Mouse (Mus musculus): ENCODE data around the gene Bcl9. TPM values are rescaled to one million over a fixed set of nuclear protein-coding genes. Genes with fewer than 3 reads are reported as not detected.

Bcl9 gene
- polyA plus RNA-seq, 1 experiment from 2014 or later, result 57.3 TPM

- ATAC-seq (ENCODE audit: low FRiP score, low TSS enrichment), result no peak
- Histone ChIP-seq H3K27ac (ENCODE audit: low read depth, low read length) (no peak overlapping the region), H3K9ac (ENCODE audit: low read depth, low read length) (no peak overlapping the region), H3K4me2 (replicated peaks; ENCODE audit: low read depth, low read length) (no peak overlapping the region), H3K9me3 (ENCODE audit: control insufficient read depth, low read length) (no peaks in the 10 kb centered on the region), H3K36me3 (ENCODE audit: control insufficient read depth, insufficient read depth, low read length) (peaks cover 85% of the 10 kb centered on the region), H3K4me3 (ENCODE audit: low read length) (no peak overlapping the region), H3K4me1 (ENCODE audit: control insufficient read depth, insufficient read depth, low read length) (0 out of 2 replicates have a peak, but pooled peaks cover 4% of the 10 kb centered on the region), H3K27me3 (ENCODE audit: control insufficient read depth, insufficient read depth, low read length) (no peaks in the 10 kb centered on the region)
- WGBS, result 93% methylated on average over 1 of the region's 1 CpGs
These were observed 83.3 kb downstream of the Bcl9 start for GRCm38 (mm10) chr3:97214439-97214838.

GRCm38 (mm10) chr3:97213871-97214270 lies 83.8 kb downstream of the Bcl9 start:
- 88% methylated on average over 10 of the region's 10 CpGs for WGBS
- Histone ChIP-seq H3K27ac (ENCODE audit: low read depth, low read length) (no peak overlapping the region), H3K9ac (ENCODE audit: low read depth, low read length) (no peak overlapping the region), H3K36me3 (ENCODE audit: control insufficient read depth, insufficient read depth, low read length) (peaks cover 85% of the 10 kb centered on the region), H3K4me3 (ENCODE audit: low read length) (no peak overlapping the region), H3K4me2 (replicated peaks; ENCODE audit: low read depth, low read length) (no peak overlapping the region), H3K4me1 (ENCODE audit: control insufficient read depth, insufficient read depth, low read length) (0 out of 2 replicates have a peak, but pooled peaks cover 4% of the 10 kb centered on the region), H3K9me3 (ENCODE audit: control insufficient read depth, low read length) (no peaks in the 10 kb centered on the region), H3K27me3 (ENCODE audit: control insufficient read depth, insufficient read depth, low read length) (no peaks in the 10 kb centered on the region)
- ATAC-seq (ENCODE audit: low FRiP score, low TSS enrichment), result no peak

- ATAC-seq (ENCODE audit: low FRiP score, low TSS enrichment), result no peak
- H3K9ac ChIP-seq (ENCODE audit: low read depth, low read length), result no peak overlapping the region
- H3K9me3 ChIP-seq (ENCODE audit: control insufficient read depth, low read length), result no peaks in the 10 kb centered on the region
- no peak overlapping the region for H3K4me2 ChIP-seq (replicated peaks; ENCODE audit: low read depth, low read length)
- H3K27me3 ChIP-seq (ENCODE audit: control insufficient read depth, insufficient read depth, low read length), result no peaks in the 10 kb centered on the region
- peaks cover 96% of the 10 kb centered on the region for H3K36me3 ChIP-seq (ENCODE audit: control insufficient read depth, insufficient read depth, low read length)
- no peak overlapping the region for H3K27ac ChIP-seq (ENCODE audit: low read depth, low read length)
- no peak overlapping the region for H3K4me3 ChIP-seq (ENCODE audit: low read length)
- 79% methylated on average over 5 of the region's 5 CpGs for WGBS
- 0 out of 2 replicates have a peak, but pooled peaks cover 4% of the 10 kb centered on the region for H3K4me1 ChIP-seq (ENCODE audit: control insufficient read depth, insufficient read depth, low read length)
These were observed 86.5 kb downstream of the Bcl9 start for GRCm38 (mm10) chr3:97211177-97211576.

- Histone ChIP-seq H3K27me3 (ENCODE audit: control insufficient read depth, insufficient read depth, low read length) (no peaks in the 10 kb centered on the region), H3K36me3 (ENCODE audit: control insufficient read depth, insufficient read depth, low read length) (peaks cover 96% of the 10 kb centered on the region), H3K27ac (ENCODE audit: low read depth, low read length) (no peak overlapping the region), H3K9ac (ENCODE audit: low read depth, low read length) (no peak overlapping the region), H3K9me3 (ENCODE audit: control insufficient read depth, low read length) (no peaks in the 10 kb centered on the region), H3K4me3 (ENCODE audit: low read length) (no peak overlapping the region), H3K4me2 (replicated peaks; ENCODE audit: low read depth, low read length) (no peak overlapping the region), H3K4me1 (ENCODE audit: control insufficient read depth, insufficient read depth, low read length) (no peaks in the 10 kb centered on the region)
- 89% methylated on average over 9 of the region's 9 CpGs for WGBS
- no peak for ATAC-seq (ENCODE audit: low FRiP score, low TSS enrichment)
These were observed 88.4 kb downstream of the Bcl9 start for GRCm38 (mm10) chr3:97209351-97209750.

- Histone ChIP-seq H3K27ac (ENCODE audit: low read depth, low read length) (no peak overlapping the region), H3K9ac (ENCODE audit: low read depth, low read length) (no peak overlapping the region), H3K36me3 (ENCODE audit: control insufficient read depth, insufficient read depth, low read length) (peaks cover 76% of the 10 kb centered on the region), H3K4me2 (replicated peaks; ENCODE audit: low read depth, low read length) (no peak overlapping the region), H3K9me3 (ENCODE audit: control insufficient read depth, low read length) (no peaks in the 10 kb centered on the region), H3K4me1 (ENCODE audit: control insufficient read depth, insufficient read depth, low read length) (no peaks in the 10 kb centered on the region), H3K27me3 (ENCODE audit: control insufficient read depth, insufficient read depth, low read length) (no peaks in the 10 kb centered on the region), H3K4me3 (ENCODE audit: low read length) (no peak overlapping the region)
- WGBS, result 80% methylated on average over 3 of the region's 3 CpGs
- no peak for ATAC-seq (ENCODE audit: low FRiP score, low TSS enrichment)
These were observed 91.2 kb downstream of the Bcl9 start for GRCm38 (mm10) chr3:97206521-97206920.

- H3K4me2 ChIP-seq (replicated peaks; ENCODE audit: low read depth, low read length), result no peak overlapping the region
- ATAC-seq (ENCODE audit: low FRiP score, low TSS enrichment), result no peak
- H3K36me3 ChIP-seq (ENCODE audit: control insufficient read depth, insufficient read depth, low read length), result peaks cover 50% of the 10 kb centered on the region
- H3K4me1 ChIP-seq (ENCODE audit: control insufficient read depth, insufficient read depth, low read length), result peaks cover 3% of the 10 kb centered on the region; the same call in 1 of the 2 replicates
- no peaks in the 10 kb centered on the region for H3K9me3 ChIP-seq (ENCODE audit: control insufficient read depth, low read length)
- no peaks in the 10 kb centered on the region for H3K27me3 ChIP-seq (ENCODE audit: control insufficient read depth, insufficient read depth, low read length)
- no peak overlapping the region for H3K27ac ChIP-seq (ENCODE audit: low read depth, low read length)
- H3K9ac ChIP-seq (ENCODE audit: low read depth, low read length), result no peak overlapping the region
- WGBS, result 76% methylated on average over 14 of the region's 14 CpGs
- no peak overlapping the region for H3K4me3 ChIP-seq (ENCODE audit: low read length)
These were observed 93.8 kb downstream of the Bcl9 start for GRCm38 (mm10) chr3:97203880-97204279.

- ATAC-seq (ENCODE audit: low FRiP score, low TSS enrichment), result peak; percentile 64; the same call in 1 of the 2 replicates
- no peak overlapping the region for H3K4me3 ChIP-seq (ENCODE audit: low read length)
- peaks cover 32% of the 10 kb centered on the region for H3K36me3 ChIP-seq (ENCODE audit: control insufficient read depth, insufficient read depth, low read length)
- no peaks in the 10 kb centered on the region for H3K9me3 ChIP-seq (ENCODE audit: control insufficient read depth, low read length)
- peaks cover 3% of the 10 kb centered on the region; the same call in 1 of the 2 replicates for H3K4me1 ChIP-seq (ENCODE audit: control insufficient read depth, insufficient read depth, low read length)
- H3K9ac ChIP-seq (ENCODE audit: low read depth, low read length), result no peak overlapping the region
- WGBS, result 40% methylated on average over 5 of the region's 5 CpGs
- no peak overlapping the region for H3K4me2 ChIP-seq (replicated peaks; ENCODE audit: low read depth, low read length)
- no peaks in the 10 kb centered on the region for H3K27me3 ChIP-seq (ENCODE audit: control insufficient read depth, insufficient read depth, low read length)
- no peak overlapping the region for H3K27ac ChIP-seq (ENCODE audit: low read depth, low read length)
These were observed 95.8 kb downstream of the Bcl9 start for GRCm38 (mm10) chr3:97201943-97202342.

- WGBS, result 10% methylated on average over 4 of the region's 4 CpGs
- H3K27me3 ChIP-seq (ENCODE audit: control insufficient read depth, insufficient read depth, low read length), result no peaks in the 10 kb centered on the region
- H3K4me1 ChIP-seq (ENCODE audit: control insufficient read depth, insufficient read depth, low read length), result peaks cover 3% of the 10 kb centered on the region; the same call in 1 of the 2 replicates
- peaks cover 7% of the 10 kb centered on the region; the same call in 1 of the 2 replicates for H3K36me3 ChIP-seq (ENCODE audit: control insufficient read depth, insufficient read depth, low read length)
- no peak overlapping the region for H3K4me3 ChIP-seq (ENCODE audit: low read length)
- no peak overlapping the region for H3K9ac ChIP-seq (ENCODE audit: low read depth, low read length)
- ATAC-seq (ENCODE audit: low FRiP score, low TSS enrichment), result no peak
- no peak overlapping the region for H3K4me2 ChIP-seq (replicated peaks; ENCODE audit: low read depth, low read length)
- H3K27ac ChIP-seq (ENCODE audit: low read depth, low read length), result no peak overlapping the region
- H3K9me3 ChIP-seq (ENCODE audit: control insufficient read depth, low read length), result no peaks in the 10 kb centered on the region
These were observed 98.5 kb downstream of the Bcl9 start for GRCm38 (mm10) chr3:97199261-97199660.

GRCm38 (mm10) chr3:97196571-97196970 lies 101.1 kb downstream of the Bcl9 start:
- ATAC-seq (ENCODE audit: low FRiP score, low TSS enrichment), result no peak

More at GRCm38 (mm10) chr3:97196571-97196970, 101.1 kb downstream of the Bcl9 start:
- WGBS, result 89% methylated on average over 8 of the region's 8 CpGs
- Histone ChIP-seq H3K4me3 (ENCODE audit: low read length) (no peak overlapping the region), H3K27ac (ENCODE audit: low read depth, low read length) (no peak overlapping the region), H3K9ac (ENCODE audit: low read depth, low read length) (no peak overlapping the region), H3K36me3 (ENCODE audit: control insufficient read depth, insufficient read depth, low read length) (no peaks in the 10 kb centered on the region), H3K4me2 (replicated peaks; ENCODE audit: low read depth, low read length) (no peak overlapping the region), H3K9me3 (ENCODE audit: control insufficient read depth, low read length) (no peaks in the 10 kb centered on the region), H3K4me1 (ENCODE audit: control insufficient read depth, insufficient read depth, low read length) (peaks cover 3% of the 10 kb centered on the region; the same call in 1 of the 2 replicates), H3K27me3 (ENCODE audit: control insufficient read depth, insufficient read depth, low read length) (no peaks in the 10 kb centered on the region)

Measured in kidney, embryonic 14.5 days (tissue).